Mouse (Mus musculus) limb, embryonic 10.5 days (tissue): Measurements from ENCODE around the gene Colgalt2. TPM values are rescaled to one million over a fixed set of nuclear protein-coding genes. Genes with fewer than 3 reads are reported as not detected.
"Not testable (repeated sequence)": the region's sequence is repeated elsewhere in the genome, so short reads cannot be mapped to it uniquely, and the experiment has no call there.

Source experiments
- DNase-seq: peaks from one replicate; pipeline ENCODE4 v3.0.0-alpha.2; 2017; ENCODE audit warnings: low spot score
- H3K27ac ChIP-seq: fragments of 300-500 bp; sonication (generic); 2 replicates; pipeline ENCODE4 v1.5.1; 2016; ENCODE audit warnings: mild to moderate bottlenecking
- H3K27me3 ChIP-seq: fragments of 300-500 bp; sonication (generic); 2 replicates; pipeline ENCODE4 v1.6.1; 2016; ENCODE audit warnings: low read depth, mild to moderate bottlenecking; ENCODE audit not compliant: poor library complexity, severe bottlenecking
- H3K36me3 ChIP-seq: fragments of 300-500 bp; sonication (generic); 2 replicates; pipeline ENCODE4 v1.6.1; 2016; ENCODE audit warnings: mild to moderate bottlenecking, moderate library complexity
- H3K4me1 ChIP-seq: fragments of 300-500 bp; sonication (generic); 2 replicates; pipeline ENCODE4 v1.6.1; 2016
- H3K4me3 ChIP-seq: fragments of 300-500 bp; sonication (generic); 2 replicates; pipeline ENCODE4 v1.5.1; 2016; ENCODE audit warnings: mild to moderate bottlenecking, moderate library complexity
- H3K9me3 ChIP-seq: fragments of 300-500 bp; sonication (generic); replicated peaks from 2 replicates; pipeline ENCODE4 v1.6.1; 2016; ENCODE audit warnings: mild to moderate bottlenecking
- WGBS: fragments of 180-500 bp; shearing (Covaris S2); methylation state at CpG from one replicate; pipeline ENCODE4 v1.1.7; 2016; 5-methylcytosine and 5-hydroxymethylcytosine counted together
- polyA plus RNA-seq: library from polyadenylated mRNA; unstranded; fragments of >200 nt; fragmentation: Nextera tagmentation; extraction: Ambion mirVana; gene quantifications from 2 replicates; pipeline ENCODE4 v1.2.1, GENCODE M21; 2016

Colgalt2 gene
- polyA plus RNA-seq, 1 experiment from 2014 or later, result 1.0 TPM

DNA sequence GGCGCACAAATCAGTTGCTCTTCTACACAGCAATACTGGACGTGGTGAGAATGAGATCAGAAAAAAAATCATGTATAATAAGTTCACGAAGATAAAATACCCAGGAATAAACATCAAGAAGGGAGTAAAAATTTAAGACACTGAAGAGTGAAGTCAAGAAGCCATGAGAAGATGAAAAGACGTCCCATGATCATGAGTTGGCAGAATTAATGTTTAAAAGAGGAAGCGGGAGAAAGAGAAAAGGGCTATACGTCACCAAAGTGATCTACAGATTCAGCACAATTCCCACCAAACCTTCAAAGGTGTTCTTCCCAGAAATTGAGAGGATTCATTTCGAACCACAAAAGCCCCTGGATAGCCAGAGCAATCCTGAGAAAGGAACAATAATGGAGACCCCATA is 30.2 kb downstream of the Colgalt2 start:
- no peaks in the 10 kb centered on the region for H3K4me1 ChIP-seq
- no peak overlapping the region for H3K27ac ChIP-seq
- WGBS, result 91% methylated on average over 7 of the region's 7 CpGs
- H3K27me3 ChIP-seq, result no peaks in the 10 kb centered on the region
- H3K9me3 ChIP-seq, result no peaks in the 10 kb centered on the region
- H3K4me3 ChIP-seq, result no peak overlapping the region
- H3K36me3 ChIP-seq, result no peaks in the 10 kb centered on the region
- DNase-seq, result no peak

DNA sequence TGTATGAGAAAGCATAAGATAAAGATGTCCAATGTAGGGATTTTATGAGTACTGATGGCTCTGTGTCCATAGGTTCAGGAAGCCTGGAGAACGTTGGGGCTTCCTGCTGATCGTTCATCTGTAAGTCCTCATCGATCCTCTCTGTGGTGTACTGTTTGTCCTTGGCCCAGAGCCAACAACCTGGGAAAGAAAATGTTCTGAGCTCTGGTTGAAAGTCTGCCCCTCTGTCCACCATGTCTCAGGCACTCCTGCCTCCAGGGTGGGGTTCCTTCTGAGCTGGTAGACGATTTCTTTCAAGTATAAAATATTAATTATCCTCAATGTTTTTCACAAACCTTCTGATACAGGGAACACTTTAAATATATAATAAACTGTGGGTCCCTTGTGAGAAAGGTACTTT is 34.5 kb downstream of the Colgalt2 start:
- Histone ChIP-seq H3K27ac (no peak overlapping the region), H3K9me3 (no peaks in the 10 kb centered on the region), H3K27me3 (no peaks in the 10 kb centered on the region), H3K4me3 (no peak overlapping the region), H3K4me1 (no peaks in the 10 kb centered on the region), H3K36me3 (no peaks in the 10 kb centered on the region)
- WGBS, result 91% methylated on average over 4 of the region's 4 CpGs
- DNase-seq, result no peak

- not testable (repeated sequence) for DNase-seq, H3K27ac ChIP-seq, H3K4me1 ChIP-seq, H3K36me3 ChIP-seq, H3K9me3 ChIP-seq, H3K27me3 ChIP-seq, H3K4me3 ChIP-seq
- 87% methylated on average over 17 of the region's 17 CpGs for whole genome bisulfite sequencing
Measured at GRCm38 (mm10) chr1:152437518-152437917, 37.9 kb downstream of the Colgalt2 start.

DNA sequence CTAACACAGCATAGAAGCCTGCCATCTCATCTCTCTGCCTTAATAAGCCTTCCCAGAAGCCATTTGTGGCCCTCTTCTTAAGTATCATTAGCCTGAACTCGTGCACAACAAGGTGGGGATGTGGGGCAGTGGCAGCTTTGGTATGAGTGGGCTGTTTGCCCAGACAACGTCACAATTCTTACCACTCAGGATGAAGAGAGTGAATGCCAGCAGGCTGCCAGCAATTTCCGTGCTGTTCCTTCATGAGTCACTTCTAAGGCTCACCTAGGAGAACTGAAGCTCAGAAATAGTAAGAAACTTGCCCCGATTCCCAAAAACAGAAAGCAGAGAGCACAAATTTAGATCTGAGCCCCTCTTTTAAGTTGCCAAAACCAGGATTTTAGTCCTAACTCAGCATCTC is 39.8 kb downstream of the Colgalt2 start:
- Histone ChIP-seq H3K36me3 (no peaks in the 10 kb centered on the region), H3K4me1 (no peaks in the 10 kb centered on the region), H3K4me3 (no peak overlapping the region), H3K27me3 (0 out of 2 replicates have a peak, but pooled peaks cover 3% of the 10 kb centered on the region), H3K9me3 (no peaks in the 10 kb centered on the region), H3K27ac (no peak overlapping the region)
- 79% methylated on average over 4 of the region's 4 CpGs for WGBS
- no peak for DNase-seq

GRCm38 (mm10) chr1:152439874-152440273 is 40.2 kb downstream of the Colgalt2 start:
- no peaks in the 10 kb centered on the region for H3K4me1 ChIP-seq
- H3K27ac ChIP-seq, result no peak overlapping the region
- no peak overlapping the region for H3K4me3 ChIP-seq
- no peaks in the 10 kb centered on the region for H3K9me3 ChIP-seq
- H3K27me3 ChIP-seq, result 0 out of 2 replicates have a peak, but pooled peaks cover 3% of the 10 kb centered on the region
- H3K36me3 ChIP-seq, result no peaks in the 10 kb centered on the region
- DNase-seq, result no peak
- 91% methylated on average over 10 of the region's 10 CpGs for WGBS

GRCm38 (mm10) chr1:152444630-152445029 is 45.0 kb downstream of the Colgalt2 start:
- no peak overlapping the region for H3K4me3 ChIP-seq
- H3K36me3 ChIP-seq, result no peaks in the 10 kb centered on the region
- no peak overlapping the region for H3K27ac ChIP-seq
- 0 out of 2 replicates have a peak, but pooled peaks cover 3% of the 10 kb centered on the region for H3K27me3 ChIP-seq
- no peak for DNase-seq
- WGBS, result 93% methylated on average over 7 of the region's 7 CpGs
- no peaks in the 10 kb centered on the region for H3K9me3 ChIP-seq
- no peaks in the 10 kb centered on the region for H3K4me1 ChIP-seq

DNA sequence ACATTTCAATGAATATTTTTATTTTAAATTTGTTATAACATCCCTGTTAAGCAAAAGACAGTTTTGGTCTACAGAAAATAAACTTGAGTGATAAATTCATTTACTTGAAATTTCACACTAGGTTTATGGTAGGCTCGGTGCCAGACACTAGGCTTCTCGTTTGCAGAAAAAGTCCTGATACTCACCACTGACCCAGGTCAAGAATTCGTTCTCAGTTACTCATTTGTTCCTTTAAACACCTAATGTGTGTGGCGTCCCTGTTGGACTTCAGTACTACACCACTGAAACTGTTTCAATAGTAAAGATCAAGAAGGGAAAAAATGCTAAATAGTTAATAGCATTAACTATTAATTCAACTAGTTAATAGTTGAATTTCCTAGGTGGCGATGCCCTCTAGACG is 46.3 kb downstream of the Colgalt2 start:
- H3K4me1 ChIP-seq, result no peaks in the 10 kb centered on the region
- no peak overlapping the region for H3K27ac ChIP-seq
- DNase-seq, result no peak
- H3K4me3 ChIP-seq, result no peak overlapping the region
- 82% methylated on average over 6 of the region's 6 CpGs for WGBS
- H3K9me3 ChIP-seq, result no peaks in the 10 kb centered on the region
- no peaks in the 10 kb centered on the region for H3K36me3 ChIP-seq
- no peaks in the 10 kb centered on the region for H3K27me3 ChIP-seq

GRCm38 (mm10) chr1:152454536-152454935 is 54.9 kb downstream of the Colgalt2 start:
- H3K36me3 ChIP-seq, result no peaks in the 10 kb centered on the region
- H3K27ac ChIP-seq, result no peak overlapping the region
- no peaks in the 10 kb centered on the region for H3K9me3 ChIP-seq
- H3K4me1 ChIP-seq, result no peaks in the 10 kb centered on the region
- H3K27me3 ChIP-seq, result no peaks in the 10 kb centered on the region
- H3K4me3 ChIP-seq, result no peak overlapping the region
- DNase-seq, result no peak
- 86% methylated on average over 5 of the region's 5 CpGs for WGBS

GRCm38 (mm10) chr1:152455275-152456243 is 55.9 kb downstream of the Colgalt2 start:
- Histone ChIP-seq H3K4me3 (no peak overlapping the region), H3K27me3 (no peaks in the 10 kb centered on the region), H3K4me1 (no peaks in the 10 kb centered on the region), H3K9me3 (no peaks in the 10 kb centered on the region), H3K36me3 (no peaks in the 10 kb centered on the region), H3K27ac (no peak overlapping the region)
- no peak for DNase-seq
- 92% methylated on average over 10 of the region's 10 CpGs for WGBS

DNA sequence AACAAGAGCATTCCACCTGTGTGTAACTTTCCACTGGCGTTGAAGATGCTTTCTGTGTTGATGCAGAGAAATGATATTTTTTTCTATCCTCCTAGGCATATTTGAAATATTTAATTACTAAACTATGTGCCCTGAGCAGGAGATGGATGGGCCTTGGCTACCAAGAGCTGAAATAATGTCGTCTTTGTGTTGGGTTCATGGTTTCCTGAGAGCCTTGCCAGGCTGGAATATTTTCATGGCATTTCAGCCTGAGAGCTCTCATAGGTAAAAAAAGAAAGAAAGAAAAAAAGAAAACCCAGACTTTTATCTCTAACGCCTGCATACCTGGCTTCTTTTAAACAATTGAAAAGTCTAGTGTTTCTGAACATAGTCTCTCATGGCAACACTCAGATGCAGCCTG is 56.6 kb downstream of the Colgalt2 start:
- Histone ChIP-seq H3K9me3 (no peaks in the 10 kb centered on the region), H3K27ac (no peak overlapping the region), H3K4me1 (no peaks in the 10 kb centered on the region), H3K4me3 (no peak overlapping the region), H3K36me3 (no peaks in the 10 kb centered on the region), H3K27me3 (no peaks in the 10 kb centered on the region)
- DNase-seq, result no peak
- WGBS, result 81% methylated on average over 3 of the region's 3 CpGs

DNA sequence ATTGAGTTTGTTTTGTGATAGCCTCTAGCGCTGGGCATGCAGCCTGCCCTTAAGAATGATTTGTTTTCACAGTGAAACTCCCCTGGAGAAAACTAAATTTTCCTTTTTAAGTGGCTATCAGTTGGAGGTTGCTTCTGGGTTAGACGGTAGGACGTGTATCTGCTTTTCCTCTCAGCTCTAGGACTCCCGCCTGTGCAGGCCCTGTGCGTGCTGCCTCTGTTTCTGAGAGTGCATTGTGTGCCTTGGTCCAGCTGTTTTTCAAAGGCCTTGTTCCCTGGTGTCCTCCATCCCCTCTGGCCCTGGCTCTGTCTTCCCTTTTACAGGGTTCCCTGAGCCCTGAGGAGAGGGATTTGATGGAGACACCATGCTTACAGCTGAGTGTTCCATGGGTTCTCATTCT is 58.0 kb downstream of the Colgalt2 start:
- Histone ChIP-seq H3K9me3 (no peaks in the 10 kb centered on the region), H3K36me3 (no peaks in the 10 kb centered on the region), H3K27me3 (no peaks in the 10 kb centered on the region), H3K4me3 (no peak overlapping the region), H3K4me1 (no peaks in the 10 kb centered on the region), H3K27ac (no peak overlapping the region)
- no peak for DNase-seq
- 81% methylated on average over 5 of the region's 5 CpGs for WGBS

DNA sequence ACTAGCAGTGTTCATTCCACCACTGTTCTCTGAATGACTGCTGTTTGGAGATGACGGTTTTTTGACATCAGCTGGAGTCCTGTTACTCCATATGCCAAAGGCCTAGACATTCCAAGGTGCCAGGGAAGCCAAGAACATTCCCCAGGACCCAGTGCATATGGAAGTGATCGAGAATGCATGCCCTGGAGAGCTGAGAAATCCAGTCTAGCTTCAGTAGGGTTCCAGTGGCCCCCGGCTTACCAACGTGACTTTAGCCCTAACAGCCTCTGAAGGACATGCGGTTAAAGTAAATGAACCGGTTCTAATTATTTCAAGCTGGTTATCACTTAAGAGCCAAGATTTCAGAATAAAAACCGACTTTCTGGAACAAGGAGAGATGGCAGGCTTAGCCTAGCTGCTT is 59.4 kb downstream of the Colgalt2 start:
- H3K27me3 ChIP-seq, result no peaks in the 10 kb centered on the region
- H3K9me3 ChIP-seq, result no peaks in the 10 kb centered on the region
- no peaks in the 10 kb centered on the region for H3K4me1 ChIP-seq
- 79% methylated on average over 7 of the region's 7 CpGs for WGBS
- no peak for DNase-seq
- H3K36me3 ChIP-seq, result no peaks in the 10 kb centered on the region
- no peak overlapping the region for H3K27ac ChIP-seq
- H3K4me3 ChIP-seq, result no peak overlapping the region

DNA sequence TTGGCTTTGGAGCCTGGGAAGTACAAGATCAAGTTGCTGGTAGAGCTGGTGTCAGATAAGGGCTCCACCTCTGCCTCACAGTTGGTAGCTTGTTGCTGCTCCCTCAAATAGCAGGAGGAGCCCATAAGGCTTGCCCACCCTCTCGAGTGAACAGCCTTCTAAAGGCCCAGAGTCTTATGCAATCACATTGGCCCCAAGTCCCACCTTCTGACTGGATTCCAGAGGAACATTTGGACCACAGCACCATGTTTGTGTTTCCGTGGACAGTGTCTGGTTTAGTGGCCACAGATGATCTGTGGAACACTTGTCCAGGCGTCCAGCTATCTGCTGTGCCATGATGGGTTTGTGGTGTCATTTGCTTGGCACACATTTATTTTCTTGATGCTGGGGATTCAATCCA is 61.3 kb downstream of the Colgalt2 start:
- DNase-seq, result no peak
- H3K4me3 ChIP-seq, result no peak overlapping the region
- H3K27ac ChIP-seq, result no peak overlapping the region
- H3K4me1 ChIP-seq, result no peaks in the 10 kb centered on the region
- H3K36me3 ChIP-seq, result no peaks in the 10 kb centered on the region
- 80% methylated on average over 3 of the region's 3 CpGs for WGBS
- no peaks in the 10 kb centered on the region for H3K9me3 ChIP-seq
- no peaks in the 10 kb centered on the region for H3K27me3 ChIP-seq
